Mouse (Mus musculus) cerebellum, postnatal 10 days (tissue): ENCODE measurements at regions not wholly inside any gene's neighbourhood (a gene's known extent, or its start where the extent isn't known, plus 50 kb on each side); places are given as distances from the start of the nearest gene placed in this dataset.
A peak's percentile ranks its signal among the peaks of the same experiment; 100 is the strongest.

ENCODE experiments used
- DNase-seq, 2 experiments: peaks; one replicate each; pipeline ENCODE4 v3.0.0; 2021; ENCODE audit warnings: mixed read lengths in 2 of 2

DNA sequence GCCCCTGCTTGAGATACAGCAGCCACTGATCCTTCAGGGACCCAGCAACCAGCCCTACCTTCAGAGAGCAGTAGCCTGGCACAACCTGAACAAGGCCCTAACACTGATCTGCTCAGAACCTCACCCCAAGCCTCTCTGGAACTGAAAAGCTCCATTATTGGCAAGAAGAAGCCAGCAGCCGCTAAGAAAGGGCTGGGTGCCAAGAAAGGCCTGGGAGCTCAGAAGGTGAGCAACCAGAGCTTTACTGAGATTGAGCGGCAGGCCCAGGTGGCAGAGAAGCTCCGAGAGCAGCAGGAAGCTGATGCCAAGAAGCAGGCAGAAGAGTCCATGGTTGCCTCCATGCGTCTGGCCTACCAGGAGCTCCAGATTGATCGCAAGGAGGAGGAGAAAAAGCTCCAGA lies 74.4 kb upstream of the Oxtr start:
- peak; percentile 88 to 89 for DNase-seq

DNA sequence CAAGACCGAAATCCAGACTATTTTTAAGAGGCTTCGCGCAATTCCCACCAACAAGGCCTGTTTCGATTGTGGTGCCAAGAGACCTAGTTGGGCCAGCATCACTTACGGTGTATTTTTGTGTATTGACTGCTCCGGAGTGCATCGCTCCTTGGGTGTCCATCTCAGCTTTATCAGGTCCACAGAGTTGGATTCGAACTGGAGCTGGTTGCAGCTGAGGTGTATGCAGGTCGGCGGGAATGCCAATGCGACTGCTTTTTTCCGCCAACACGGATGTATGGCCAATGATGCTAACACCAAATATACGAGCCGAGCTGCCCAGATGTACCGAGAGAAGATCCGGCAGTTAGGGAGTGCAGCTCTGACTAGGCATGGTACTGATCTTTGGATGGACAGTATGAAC lies 73.9 kb upstream of the Oxtr start:
- peak in 1 of 2 experiments; percentile 10 for DNase-seq

- peak; percentile 22 to 29 for DNase-seq
Measured at GRCm38 (mm10) chr6:112562039-112562438, 72.3 kb upstream of the Oxtr start.

DNA sequence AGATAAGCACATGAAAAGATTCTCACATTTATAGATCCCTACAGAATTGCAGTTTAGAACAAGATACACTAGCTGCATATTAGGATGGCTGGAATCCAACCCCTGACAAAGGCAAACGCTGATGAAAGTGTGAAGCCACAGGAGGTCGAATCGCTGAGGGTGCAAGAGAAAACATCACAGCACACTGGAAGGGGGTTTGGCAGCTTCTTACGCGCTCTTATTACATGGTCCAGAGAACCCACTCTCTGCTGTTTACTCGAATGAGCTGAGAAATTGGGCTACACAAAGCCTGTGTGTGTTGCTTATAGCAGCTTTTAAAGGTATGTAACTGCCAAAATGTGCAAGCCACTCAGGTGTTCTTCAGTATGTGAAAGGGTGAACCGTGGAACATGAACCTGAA lies 71.8 kb upstream of the Oxtr start:
- DNase-seq, result peak; percentile 32 to 34

DNA sequence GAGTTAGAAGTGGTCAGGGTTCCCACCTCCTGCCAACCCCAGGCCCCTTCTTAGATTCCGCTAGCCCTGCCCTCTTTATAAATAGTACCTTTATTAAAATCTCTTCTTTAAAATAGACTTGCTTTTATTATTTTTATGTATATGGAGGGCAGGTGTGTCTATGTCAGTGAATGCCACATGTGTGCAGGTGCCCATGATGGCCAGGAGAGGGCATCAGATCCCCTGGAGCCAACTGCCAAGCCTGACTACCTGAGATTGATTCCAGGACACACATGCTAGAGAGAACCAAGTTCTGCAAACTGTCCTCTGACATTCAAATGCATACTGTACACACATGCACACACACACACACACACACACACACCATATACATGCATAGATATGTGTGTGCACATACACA lies 69.8 kb upstream of the Oxtr start:
- DNase-seq, result no peak

GRCm38 (mm10) chr6:112557516-112557915 lies 67.8 kb upstream of the Oxtr start:
- no peak for DNase-seq

DNA sequence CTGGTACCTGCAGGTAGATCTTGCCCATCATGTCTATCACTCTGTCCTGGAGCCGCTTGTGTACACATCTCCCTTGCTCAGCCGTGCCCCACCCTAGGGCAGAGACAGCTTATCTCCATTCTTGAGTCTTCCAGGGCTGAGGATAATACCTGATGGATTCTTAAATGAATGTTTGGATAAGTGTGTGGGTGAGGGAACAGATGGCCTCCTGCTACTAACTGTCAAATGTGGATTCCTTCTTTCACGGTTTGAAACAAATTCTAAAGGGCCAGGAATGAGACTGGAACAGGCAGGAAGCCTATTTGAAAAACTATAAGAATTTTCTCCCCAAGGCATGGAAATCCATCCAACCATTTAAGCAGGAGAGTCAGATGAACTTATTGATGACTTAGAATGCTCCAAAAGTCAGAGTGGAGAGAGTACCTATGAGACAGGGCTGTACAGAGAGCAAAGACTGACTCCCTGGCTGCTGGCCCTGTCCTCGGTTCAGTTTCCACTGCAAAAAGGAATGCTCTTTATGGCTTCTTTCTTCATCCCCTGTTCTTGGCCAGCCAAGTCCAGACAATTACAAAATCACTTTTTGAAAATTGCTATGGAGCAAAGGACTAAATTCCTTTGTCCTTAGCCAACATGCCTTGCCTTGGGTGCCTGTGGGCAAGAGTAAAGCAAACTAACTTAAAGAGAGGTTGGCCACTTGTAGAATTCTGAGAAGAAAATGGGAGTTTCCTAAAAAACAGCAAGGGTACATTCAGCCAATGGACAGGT lies 66.8 kb upstream of the Oxtr start:
- DNase-seq, result no peak

DNA sequence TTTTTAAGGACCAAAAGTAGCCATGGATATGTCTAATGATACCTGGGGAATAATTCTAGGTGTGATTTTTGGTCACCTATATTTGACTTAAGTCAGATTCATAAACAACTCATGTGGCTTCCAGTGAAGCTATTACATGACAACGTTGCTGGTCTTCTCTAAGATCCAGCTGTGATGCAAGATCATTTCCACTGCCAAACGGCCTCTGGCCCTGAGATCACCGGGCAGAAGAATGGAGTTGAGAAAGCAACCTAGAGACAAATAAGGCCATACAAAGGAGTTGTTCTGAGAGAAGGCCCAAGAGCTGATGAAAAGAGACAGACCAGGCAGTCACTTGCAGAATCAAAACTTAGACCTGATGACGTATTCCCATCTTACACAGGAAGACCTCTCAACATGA lies 64.3 kb upstream of the Oxtr start:
- no peak for DNase-seq

GRCm38 (mm10) chr6:112553231-112553920 lies 63.6 kb upstream of the Oxtr start:
- no peak for DNase-seq

DNA sequence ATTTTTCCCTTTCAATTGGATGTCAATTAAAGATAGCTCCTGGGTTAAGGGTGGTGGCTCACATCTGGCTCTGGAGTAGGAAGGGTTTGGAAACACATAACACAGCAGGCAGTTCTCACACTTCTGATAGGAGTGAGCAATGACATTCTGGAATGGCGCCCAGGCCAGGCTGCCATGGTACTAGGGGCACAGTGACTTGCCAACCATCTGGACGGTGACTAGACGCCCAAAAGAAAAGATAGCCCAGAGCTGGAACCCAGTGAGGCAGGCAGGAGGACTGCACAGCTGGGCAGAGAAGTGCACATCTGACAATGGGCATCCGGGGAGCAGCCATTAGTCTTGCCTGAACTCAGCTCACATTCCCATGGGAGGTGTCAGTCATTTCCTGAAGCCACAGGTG lies 62.8 kb upstream of the Oxtr start:
- DNase-seq, result peak; percentile 77 to 80

- DNase-seq, result no peak
Measured at GRCm38 (mm10) chr6:112551298-112551697, 61.6 kb upstream of the Oxtr start.

DNA sequence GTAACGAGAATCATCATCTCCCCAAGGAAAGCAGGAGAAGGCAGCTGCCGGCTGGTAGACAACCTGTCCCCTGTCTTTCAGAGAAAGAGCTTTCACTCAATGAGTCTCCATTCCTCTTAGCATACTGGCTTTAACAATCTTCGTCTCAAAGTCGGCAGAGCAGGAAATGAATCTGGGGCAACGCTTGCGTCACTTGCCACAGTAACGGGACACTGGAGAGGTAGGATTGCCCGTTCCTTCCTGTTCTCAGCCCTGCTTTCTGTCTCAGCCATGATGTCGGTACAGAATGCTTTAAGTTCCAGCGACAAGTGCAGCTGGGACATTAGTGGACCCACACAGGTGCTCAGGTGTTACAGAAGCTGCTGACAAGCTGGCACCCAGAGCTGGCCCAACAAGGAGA lies 57.5 kb upstream of the Oxtr start:
- no peak for DNase-seq

- no peak for DNase-seq
Measured at GRCm38 (mm10) chr6:112546033-112546432, 56.3 kb upstream of the Oxtr start.

GRCm38 (mm10) chr6:112544315-112544714 lies 54.6 kb upstream of the Oxtr start:
- no peak for DNase-seq

DNA sequence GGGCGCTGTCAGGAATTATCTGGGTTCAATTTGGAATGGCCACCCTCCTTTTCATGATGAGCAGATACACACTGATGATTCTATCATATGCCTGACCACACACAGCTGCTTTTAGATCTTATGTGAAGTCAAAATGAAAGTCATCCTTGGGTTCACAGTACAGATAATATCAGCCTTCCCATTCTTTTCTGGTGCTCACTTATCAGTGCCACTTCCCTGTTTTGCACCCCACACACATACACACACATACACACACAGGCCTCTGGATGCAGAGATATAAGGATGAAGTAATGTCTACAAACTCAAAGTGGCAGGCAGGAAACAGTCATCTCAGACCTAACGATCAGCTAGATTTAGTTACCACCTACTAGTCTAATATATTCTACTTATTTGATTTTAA lies 52.9 kb upstream of the Oxtr start:
- no peak for DNase-seq
